Mouse (Mus musculus) frontal cortex, postnatal 14 days (tissue): ENCODE results near the gene Gtse1.

Experiments
- DNase-seq, 2 experiments: peaks; one replicate each; pipeline ENCODE4 v3.0.0; 2022; ENCODE audit warnings: low spot score in 2 of 2

Gtse1 gene

GRCm38 (mm10) chr15:85867696-85868095 is 8.2 kb downstream of the Gtse1 start:
- peak; percentile 41 to 68 for DNase-seq

- no peak for DNase-seq
These were observed 17.8 kb downstream of the Gtse1 start for GRCm38 (mm10) chr15:85877336-85877735.

DNA sequence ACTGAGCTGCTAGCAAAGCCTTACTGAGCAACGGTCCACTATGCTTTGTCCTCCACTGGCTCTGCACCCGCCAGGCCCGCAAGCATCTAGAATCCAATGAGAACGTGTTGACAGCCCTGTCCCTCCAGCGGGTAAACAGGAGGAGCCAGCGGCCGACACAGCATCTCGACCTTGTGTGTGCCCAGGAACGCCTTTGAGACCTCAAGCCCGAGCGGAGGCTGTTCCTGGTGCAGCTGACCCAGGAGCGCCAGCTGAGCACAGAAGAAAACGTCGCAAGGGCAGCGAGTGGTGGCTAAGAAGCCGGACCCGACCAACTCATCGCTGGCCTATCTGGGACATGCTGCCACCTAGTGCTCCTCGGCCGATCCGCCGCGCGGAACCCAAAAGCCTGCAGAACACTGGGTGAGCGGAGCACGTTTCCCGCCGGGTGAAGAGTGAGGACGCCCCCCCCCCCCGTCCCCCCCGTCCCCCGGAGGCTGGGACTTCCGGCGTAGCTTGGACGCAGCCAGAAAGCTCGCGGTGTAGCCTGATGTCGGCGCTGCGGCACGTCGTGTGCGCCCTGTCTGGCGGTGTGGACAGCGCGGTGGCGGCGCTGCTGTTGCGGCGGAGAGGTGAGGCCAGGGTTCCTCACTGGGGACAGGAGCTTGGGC is 19.4 kb downstream of the Gtse1 start, which contains the start of gene Trmu:
Gene Trmu (plus strand): TSS at position 465 of the 650 bp plus-strand sequence.
- peak; percentile 89 to 91 for DNase-seq

- DNase-seq, result no peak
These were observed 20.0 kb downstream of the Gtse1 start for GRCm38 (mm10) chr15:85879498-85879895.

DNA sequence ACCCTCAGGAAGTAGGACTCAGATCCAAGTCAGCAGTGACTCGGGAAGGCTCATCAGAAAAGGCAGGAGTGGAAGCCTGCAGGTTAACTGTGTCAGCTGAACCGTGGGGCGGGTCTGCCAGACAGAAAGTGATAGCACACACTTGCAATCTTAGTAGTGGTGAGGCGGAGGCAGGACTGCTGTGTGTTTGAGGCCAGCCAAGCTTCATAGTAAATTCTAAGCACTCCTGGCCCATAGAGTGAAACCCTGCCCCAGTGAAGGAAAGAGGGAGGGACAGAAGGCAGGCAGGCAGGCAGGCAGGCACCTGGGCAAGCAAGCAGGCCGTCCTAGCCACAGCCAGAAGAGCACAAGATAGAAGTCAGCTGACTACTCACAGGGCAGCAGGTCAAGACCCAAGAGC is 26.1 kb downstream of the Gtse1 start:
- no peak for DNase-seq

- DNase-seq, result no peak
These were observed 29.7 kb downstream of the Gtse1 start for GRCm38 (mm10) chr15:85889235-85889634.

DNA sequence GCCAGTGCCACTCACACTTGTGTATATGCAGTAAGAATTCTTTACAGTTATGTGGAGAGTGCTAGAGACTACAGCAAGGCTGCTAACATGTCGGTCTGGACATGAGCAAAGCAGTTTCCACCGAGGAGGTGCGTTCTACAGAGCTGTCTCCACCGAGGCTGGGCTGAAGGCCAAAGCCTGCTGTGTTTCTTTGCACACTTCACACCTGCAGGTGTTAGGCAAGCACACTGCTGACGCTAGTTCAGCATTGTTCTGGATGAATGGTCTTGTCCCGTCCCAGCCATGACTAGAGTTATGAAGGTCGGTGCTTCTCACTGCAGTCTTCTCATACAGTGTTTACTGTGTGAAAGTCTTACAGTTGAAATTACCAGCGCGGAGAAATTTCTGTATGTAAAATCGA is 32.4 kb downstream of the Gtse1 start:
- no peak for DNase-seq

DNA sequence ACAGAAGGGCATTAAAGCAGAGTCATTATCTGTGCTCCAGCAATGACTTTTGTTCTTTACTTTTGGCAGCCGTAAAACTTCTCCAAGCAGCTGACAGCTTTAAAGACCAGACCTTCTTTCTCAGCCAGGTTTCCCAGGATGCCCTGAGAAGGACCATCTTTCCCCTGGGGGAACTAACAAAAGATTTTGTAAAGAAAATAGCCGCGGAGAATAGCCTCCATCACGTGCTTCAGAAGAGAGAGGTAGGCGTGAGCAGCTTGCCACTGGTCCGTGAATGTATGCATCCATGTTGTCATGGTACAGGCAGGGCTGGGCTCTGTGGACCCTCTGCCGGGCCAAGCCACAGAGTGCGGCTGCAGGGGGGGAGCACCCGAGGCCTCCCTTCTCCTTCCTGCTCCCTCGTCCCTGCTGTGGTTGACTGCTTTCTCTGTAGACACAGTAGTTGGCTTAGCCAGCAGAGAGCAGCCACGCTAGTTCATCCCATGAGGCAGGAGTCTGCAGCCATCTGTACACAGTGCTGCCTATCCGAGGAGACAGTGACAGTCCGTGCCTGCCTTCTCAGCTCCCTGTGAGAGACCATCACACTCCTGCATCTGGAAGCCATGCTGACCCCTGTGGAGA is 33.1 kb downstream of the Gtse1 start:
- no peak for DNase-seq

DNA sequence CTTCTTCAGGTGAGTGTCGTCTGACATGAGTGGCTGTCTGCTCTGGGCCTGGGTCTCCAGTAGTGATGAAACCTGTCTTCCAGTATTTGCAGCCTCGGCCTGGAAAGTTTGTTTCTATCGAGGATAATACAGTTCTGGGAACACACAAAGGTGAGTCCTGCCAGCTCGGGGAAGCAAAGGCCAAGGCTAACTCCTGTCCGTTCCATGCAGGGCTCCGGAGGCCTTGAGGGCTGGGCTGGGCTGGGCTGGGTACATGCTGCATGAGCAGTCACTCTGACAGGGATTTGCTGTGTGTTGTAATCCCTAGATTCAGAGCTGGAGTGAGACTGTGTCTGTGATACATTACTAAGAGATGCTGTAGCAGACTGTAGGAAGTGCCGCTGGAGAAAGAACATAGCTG is 34.3 kb downstream of the Gtse1 start:
- DNase-seq, result no peak

DNA sequence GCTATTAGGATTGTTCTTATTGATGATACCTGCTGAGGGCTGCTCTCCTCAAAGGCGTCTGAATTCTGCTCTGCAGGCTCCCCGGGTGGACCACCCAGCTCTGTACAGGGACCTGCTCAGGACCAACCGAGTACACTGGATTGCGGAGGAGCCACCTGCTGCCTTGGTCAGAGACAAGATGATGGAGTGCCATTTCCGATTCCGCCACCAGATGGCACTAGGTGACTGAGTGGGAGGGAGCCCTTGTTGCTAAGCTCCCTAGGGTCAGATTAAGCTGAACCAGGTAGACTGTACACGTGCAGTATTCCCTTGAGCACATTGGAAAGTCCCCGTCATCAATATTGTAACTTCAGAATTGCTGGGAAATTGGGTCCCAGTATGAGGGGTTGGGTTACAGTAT is 36.7 kb downstream of the Gtse1 start:
- peak; percentile 48 to 79 for DNase-seq

- DNase-seq, result no peak
These were observed 37.6 kb downstream of the Gtse1 start for GRCm38 (mm10) chr15:85897113-85897512.

- DNase-seq, result no peak
These were observed 39.9 kb downstream of the Gtse1 start for GRCm38 (mm10) chr15:85899396-85899795.

- no peak for DNase-seq
These were observed 40.8 kb downstream of the Gtse1 start for GRCm38 (mm10) chr15:85900318-85900717.

GRCm38 (mm10) chr15:85900801-85901200 is 41.3 kb downstream of the Gtse1 start:
- DNase-seq, result no peak

DNA sequence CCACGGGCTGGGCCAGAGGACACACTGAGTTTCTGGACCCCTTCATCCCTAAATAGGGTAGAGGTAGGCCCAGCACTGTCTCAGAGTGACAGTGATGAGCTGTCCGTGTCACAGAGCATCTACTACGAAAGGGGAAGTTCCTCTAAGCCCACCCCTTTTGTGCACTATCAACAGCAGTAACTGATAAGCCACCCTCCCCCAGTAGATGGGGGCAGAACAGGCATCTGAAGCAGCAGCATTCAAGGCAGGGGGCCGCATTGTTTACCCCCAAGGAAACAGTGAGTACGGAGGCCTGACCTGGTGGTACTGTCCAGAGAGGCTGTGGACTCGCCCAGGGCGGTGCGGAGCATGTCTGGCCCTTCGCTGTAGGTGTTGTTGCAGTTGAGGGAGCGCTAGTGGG is 43.0 kb downstream of the Gtse1 start:
- no peak for DNase-seq

DNA sequence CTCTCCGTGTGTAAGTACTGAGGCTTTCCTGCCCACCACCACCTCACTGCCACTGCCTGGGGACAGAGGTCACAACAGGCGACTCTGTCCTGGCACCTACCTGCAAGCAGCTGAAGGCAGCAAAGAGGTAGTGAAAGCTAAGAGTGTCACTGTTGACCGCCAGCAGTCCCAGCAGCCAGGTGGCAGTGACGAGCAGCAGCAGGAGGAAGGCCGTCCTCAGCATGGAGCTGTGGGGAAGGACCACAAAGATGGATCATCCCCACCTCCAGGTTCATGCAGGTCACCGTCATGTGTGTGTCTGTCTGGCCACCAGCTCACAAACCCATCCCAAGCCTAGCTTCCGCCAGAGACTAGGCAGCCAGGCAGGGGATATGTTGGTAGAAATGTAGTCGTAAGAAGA is 44.3 kb downstream of the Gtse1 start:
- DNase-seq, result no peak

GRCm38 (mm10) chr15:85908660-85909491 is 49.3 kb downstream of the Gtse1 start:
- DNase-seq, result no peak

- no peak for DNase-seq
These were observed 49.9 kb downstream of the Gtse1 start for GRCm38 (mm10) chr15:85909492-85909829.

- DNase-seq, result no peak
These were observed 50.4 kb downstream of the Gtse1 start for GRCm38 (mm10) chr15:85909931-85910330.

- peak in 1 of 2 experiments; percentile 42 for DNase-seq
These were observed 54.1 kb downstream of the Gtse1 start for GRCm38 (mm10) chr15:85913605-85914004.

GRCm38 (mm10) chr15:85919191-85919891 is 59.8 kb downstream of the Gtse1 start:
- DNase-seq, result no peak

- no peak for DNase-seq
These were observed 60.3 kb downstream of the Gtse1 start for GRCm38 (mm10) chr15:85919892-85920248.
